Mouse (Mus musculus) erythroblast, embryonic 14.5 days (primary cell): ENCODE results near the gene Cntnap5a.

Source experiments
- GATA1 ChIP-seq: IDR thresholded peaks from 2 replicates; pipeline ENCODE4 v1.6.1; 2012; ENCODE audit warnings: low read length, inconsistent platforms, mixed read lengths
- TAL1 ChIP-seq: IDR thresholded peaks from 3 replicates; pipeline ENCODE4 v1.6.1; 2012; ENCODE audit warnings: low read length, inconsistent platforms, mixed read lengths

GRCm38 (mm10) chr1:116107724-116108058, 423.1 kb downstream of the Cntnap5a start:
- TF ChIP-seq TAL1: no peak
- TF ChIP-seq GATA1: no peak
